Mouse (Mus musculus) inflammation-experienced regulatory T-cells, adult 6 months (primary cell): ENCODE results near the gene Zfp408. TPM values are rescaled to one million over a fixed set of nuclear protein-coding genes. Genes with fewer than 3 reads are reported as not detected.

ENCODE experiments used
- polyA plus RNA-seq, 3 experiments: library from polyadenylated mRNA; unstranded; fragments of 100-300 nt; shearing (Covaris generic); gene quantifications; one replicate each; pipeline ENCODE4 v1.2.1; 2017

Zfp408 gene
- polyA plus RNA-seq, 3 experiments from 2014 or later: 5.6 to 16.3 (median 12.4) TPM

Other genes starting within 250 kb of the Zfp408 start
- 10 to 100 TPM; 21.0 to 50.3 (median 48.7) TPM for gene 1110051M20Rik, start 205.1 kb downstream of the Zfp408 start, polyA plus RNA-seq
- gene Lrp4, start 192.3 kb downstream of the Zfp408 start, polyA plus RNA-seq: under 1 TPM in 2 of 3 experiments, not detected in 1; 0.13 to 0.17 TPM
- gene Ckap5, start 123.0 kb downstream of the Zfp408 start, polyA plus RNA-seq: 10 to 100 TPM; 47.0 to 82.9 (median 47.1) TPM
- under 1 TPM in 1 of 3 experiments, not detected in 2; 0.24 TPM for gene F2, start 13.4 kb downstream of the Zfp408 start, polyA plus RNA-seq
- gene Arhgap1, start 69 bp upstream of the Zfp408 start, polyA plus RNA-seq: 100 to 1,000 TPM; 133 to 161 (median 149) TPM
- 10 to 100 TPM; 23.5 to 30.7 (median 27.4) TPM for gene Atg13, start 60.8 kb upstream of the Zfp408 start, polyA plus RNA-seq
- gene Harbi1, start 61.1 kb upstream of the Zfp408 start, polyA plus RNA-seq: 10 to 100 TPM; 10.1 to 17.8 (median 12.1) TPM
- 10 to 100 TPM; 25.0 to 38.9 (median 32.2) TPM for gene Ambra1, start 80.3 kb upstream of the Zfp408 start, polyA plus RNA-seq